Mouse (Mus musculus): ENCODE data around the gene Eno1.

DNA sequence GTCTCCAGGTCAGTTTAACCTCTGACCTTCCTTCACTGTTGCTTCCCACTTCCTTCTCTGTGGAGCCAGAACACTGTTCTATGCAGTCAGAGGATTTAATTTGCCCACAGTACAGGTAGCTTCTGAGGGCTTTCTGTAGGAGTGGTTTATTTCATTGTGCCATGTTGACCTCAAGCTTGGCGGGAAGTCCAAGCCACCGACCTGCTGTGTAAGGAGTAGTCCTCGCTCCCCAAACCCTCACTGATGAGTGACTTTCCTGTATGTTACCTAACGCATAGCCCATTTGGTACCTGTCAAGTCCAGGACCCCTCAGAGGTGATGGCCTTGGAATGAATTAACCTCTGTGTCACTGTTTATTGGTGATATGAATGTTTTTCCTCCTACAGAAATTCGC is 2.6 kb downstream of the Eno1 start:
- TF ChIP-seq CTCF (IDR thresholded peaks at IDR 0.05; ENCODE audit: extremely low read depth, insufficient read depth, insufficient read length, insufficient replicate concordance) = no peak
- TF ChIP-seq POLR2A (IDR thresholded peaks at IDR 0.05; ENCODE audit: low read depth, low read length) = no peak
